Mouse (Mus musculus) olfactory bulb, adult 2 months (tissue): ENCODE results near the gene Ndufb6. TPM values are rescaled to one million over a fixed set of nuclear protein-coding genes. Genes with fewer than 3 reads are reported as not detected.
A peak's percentile ranks its signal among the peaks of the same experiment; 100 is the strongest.

Experiments used
- H3K27ac ChIP-seq: fragments of 200-500 bp; 2 replicates; pipeline ENCODE4 v1.5.1; 2012; ENCODE audit warnings: low read depth, low read length; ENCODE audit not compliant: insufficient read depth
- H3K4me1 ChIP-seq: fragments of 200-500 bp; 2 replicates; pipeline ENCODE4 v1.6.1; 2012; ENCODE audit warnings: low read length; ENCODE audit not compliant: control insufficient read depth, insufficient read depth
- H3K4me3 ChIP-seq: fragments of 200-500 bp; 2 replicates; pipeline ENCODE4 v1.5.1; 2012; ENCODE audit warnings: mild to moderate bottlenecking, low read depth, low read length, moderate library complexity; ENCODE audit not compliant: insufficient read depth
- CTCF ChIP-seq: fragments of 200-500 bp; IDR thresholded peaks from 2 replicates; pipeline ENCODE4 v1.5.1; 2012; ENCODE audit warnings: low read depth, mild to moderate bottlenecking, low read length, moderate library complexity; ENCODE audit not compliant: insufficient read depth
- POLR2A ChIP-seq: fragments of 200-500 bp; IDR thresholded peaks from 2 replicates; pipeline ENCODE4 v1.6.1; 2012; ENCODE audit warnings: mild to moderate bottlenecking, low read depth, low read length, moderate library complexity; ENCODE audit not compliant: insufficient read depth
- WGBS: fragments of 180-500 bp; shearing (Covaris S2); methylation state at CpG from one replicate; pipeline ENCODE4 v1.1.7; 2018; 5-methylcytosine and 5-hydroxymethylcytosine counted together
- polyA plus RNA-seq: library from polyadenylated mRNA; stranded (reverse); fragments of >200 nt; gene quantifications from 2 replicates; pipeline ENCODE4 v1.2.4, GENCODE M21; 2012; ENCODE audit warnings: low replicate concordance; ENCODE audit not compliant: missing spikeins, insufficient read depth, insufficient read length

Ndufb6 gene
- polyA plus RNA-seq, 1 experiment = not detected

DNA sequence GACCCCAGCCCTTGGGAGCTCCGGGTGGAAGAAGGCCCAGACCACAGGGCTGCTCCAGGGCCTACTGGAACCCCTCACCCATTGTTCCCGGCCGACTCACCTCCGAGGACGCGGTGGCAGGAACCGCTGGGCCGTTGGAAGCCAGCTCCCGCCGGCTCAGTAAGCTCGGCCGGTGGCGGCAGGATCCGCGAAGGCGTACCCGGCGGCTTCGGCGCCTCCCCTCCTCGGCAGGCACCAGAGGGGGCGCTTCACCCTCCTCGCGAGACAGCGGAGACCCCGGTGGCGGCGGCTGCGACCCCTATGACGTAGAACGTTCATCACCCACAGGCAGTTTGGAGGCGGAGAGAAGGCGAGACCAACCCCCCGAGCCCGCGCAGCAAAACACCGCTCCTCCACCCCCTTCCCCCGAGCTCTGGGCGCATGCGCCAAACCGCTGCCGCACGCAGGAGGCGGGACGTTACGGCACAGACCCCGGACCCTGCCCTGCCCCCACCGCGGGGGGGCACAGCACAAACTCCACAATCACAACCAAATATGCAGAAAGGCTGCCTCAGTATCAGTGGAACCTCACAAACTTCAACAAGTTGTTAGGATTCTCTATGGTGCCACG lies 10.9 kb downstream of the Ndufb6 start:
- WGBS = under 1% methylated on average over 48 of the region's 50 CpGs
- Histone ChIP-seq H3K4me3 (peak overlapping the region; percentile 75), H3K4me1 (peaks cover 6% of the 10 kb centered on the region), H3K27ac (peak overlapping the region; percentile 32; the same call in 1 of the 2 replicates)
- TF ChIP-seq CTCF (no peak), POLR2A (no peak; the same call in 1 of the 2 replicates)

- no peak for TF ChIP-seq POLR2A
- Histone ChIP-seq H3K27ac (no peak overlapping the region), H3K4me3 (peak overlapping the region; percentile 75), H3K4me1 (peaks cover 6% of the 10 kb centered on the region)
- 32% methylated on average over 7 of the region's 7 CpGs for WGBS
Observed at GRCm38 (mm10) chr4:40267681-40268080, 11.5 kb downstream of the Ndufb6 start.

GRCm38 (mm10) chr4:40264321-40264720 lies 14.9 kb downstream of the Ndufb6 start:
- H3K27ac ChIP-seq = no peak overlapping the region
- peaks cover 6% of the 10 kb centered on the region for H3K4me1 ChIP-seq
- no peak for TF ChIP-seq POLR2A
- no peak for TF ChIP-seq CTCF
- WGBS = 50% methylated on average over 1 of the region's 1 CpGs
- no peak overlapping the region for H3K4me3 ChIP-seq

- whole genome bisulfite sequencing = 81% methylated on average over 8 of the region's 8 CpGs
- TF ChIP-seq CTCF (no peak), POLR2A (no peak)
- H3K4me1 ChIP-seq = no peaks in the 10 kb centered on the region
- no peak overlapping the region for H3K4me3 ChIP-seq
- no peak overlapping the region for H3K27ac ChIP-seq
Observed at GRCm38 (mm10) chr4:40254385-40255103, 24.7 kb downstream of the Ndufb6 start.

- Histone ChIP-seq H3K4me3 (no peak overlapping the region), H3K27ac (no peak overlapping the region), H3K4me1 (no peaks in the 10 kb centered on the region)
- WGBS = 66% methylated on average over 2 of the region's 2 CpGs
- no peak for TF ChIP-seq CTCF
- TF ChIP-seq POLR2A = no peak
Observed at GRCm38 (mm10) chr4:40253766-40254165, 25.5 kb downstream of the Ndufb6 start.

DNA sequence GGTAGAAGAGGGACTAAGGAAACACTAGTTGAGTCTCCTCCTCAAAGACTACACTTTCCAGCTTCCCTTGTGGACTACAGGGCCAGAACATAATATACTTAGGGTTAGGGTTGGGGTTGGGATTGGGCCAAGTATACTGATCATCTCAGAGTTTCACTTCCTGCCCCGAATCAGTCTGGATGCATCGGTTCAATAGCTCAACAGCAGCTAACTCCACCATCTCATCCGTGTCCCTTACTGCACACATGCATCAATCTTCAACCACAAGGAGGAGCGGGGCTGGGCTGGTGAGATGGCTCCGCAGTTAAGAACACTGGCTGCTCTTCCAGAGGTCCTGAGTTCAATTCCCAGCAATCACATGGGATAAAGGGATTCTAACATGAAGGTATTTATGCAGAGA lies 28.2 kb downstream of the Ndufb6 start:
- 91% methylated on average over 5 of the region's 5 CpGs for WGBS
- Histone ChIP-seq H3K4me3 (no peak overlapping the region), H3K27ac (no peak overlapping the region), H3K4me1 (no peaks in the 10 kb centered on the region)
- TF ChIP-seq POLR2A (no peak), CTCF (no peak)

GRCm38 (mm10) chr4:40244035-40244434 lies 35.2 kb downstream of the Ndufb6 start:
- WGBS = 88% methylated on average over 8 of the region's 8 CpGs
- H3K27ac ChIP-seq = no peak overlapping the region

GRCm38 (mm10) chr4:40243006-40243405 lies 36.2 kb downstream of the Ndufb6 start:
- H3K4me1 ChIP-seq = peaks cover 9% of the 10 kb centered on the region
- H3K27ac ChIP-seq = no peak overlapping the region
- WGBS = 79% methylated on average over 4 of the region's 4 CpGs
- no peak overlapping the region for H3K4me3 ChIP-seq
- TF ChIP-seq POLR2A (no peak), CTCF (no peak)

More at GRCm38 (mm10) chr4:40244035-40244434, 35.2 kb downstream of the Ndufb6 start:
- TF ChIP-seq POLR2A = no peak
- TF ChIP-seq CTCF = no peak
- Histone ChIP-seq H3K4me1 (peaks cover 4% of the 10 kb centered on the region), H3K4me3 (no peak overlapping the region)

DNA sequence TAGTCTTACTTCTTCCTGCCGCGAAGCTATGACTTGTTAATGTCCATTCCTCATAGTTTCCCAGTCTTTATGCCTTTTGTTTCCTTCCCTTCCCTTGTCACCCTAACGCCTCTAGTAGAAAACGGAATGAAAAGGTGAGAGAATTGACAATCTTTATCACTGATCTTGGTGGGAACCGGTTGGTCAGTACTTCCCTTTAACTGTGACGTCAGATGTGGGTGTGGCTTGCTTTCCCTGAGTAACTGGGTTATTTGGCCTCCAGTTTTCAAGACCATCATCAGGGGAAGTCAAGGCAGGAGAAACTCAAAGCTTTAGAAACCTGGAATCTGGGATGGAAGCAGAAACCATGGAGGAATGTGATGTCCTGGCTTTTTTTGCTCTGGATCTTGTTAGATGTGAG lies 37.3 kb downstream of the Ndufb6 start:
- H3K27ac ChIP-seq = no peak overlapping the region
- TF ChIP-seq POLR2A (no peak), CTCF (no peak)
- H3K4me3 ChIP-seq = no peak overlapping the region
- H3K4me1 ChIP-seq = peaks cover 9% of the 10 kb centered on the region
- 60% methylated on average over 6 of the region's 6 CpGs for WGBS
